Mouse (Mus musculus): ENCODE data around the gene Col4a6. TPM values are rescaled to one million over a fixed set of nuclear protein-coding genes. Genes with fewer than 3 reads are reported as not detected.

Col4a6 gene
- polyA plus RNA-seq, 1 experiment from 2014 or later, result 2.1 TPM

Other genes with a start within 250 kb of the Col4a6 start
- 9.6 and 9.9 TPM in 2 replicates for gene Col4a5, start 1.3 kb upstream of the Col4a6 start, polyA plus RNA-seq (2016; fragmentation: Nextera tagmentation; extraction: Ambion mirVana)